Comparison of ENCODE assay signal across 30 mouse cellular contexts in genomic region chr16:92292101-92292500, GRCm38 (mm10). TPM values are rescaled to one million over a fixed set of nuclear protein-coding genes. Genes with fewer than 3 reads are reported as not detected.
A peak's percentile ranks its signal among the peaks of the same experiment; 100 is the strongest.
DNase-seq lines count a peak whose midpoint lies in the region; ATAC-seq and TF ChIP-seq lines count a peak whose summit lies in the region.
"Had no signal": no experiment of that assay in that cellular context is flagged by ENCODE, and none has a peak within 500 bp of the region (broad histone marks: within the 10 kb centered on the region; RNA-seq: fewer than 3 reads in every experiment).

Kcne2 (plus strand) TSS chr16:92292389.

- no peak within 1 kb of the TSS for H3K4me2 ChIP-seq in forebrain, embryonic 15.5 days (replicated peaks)
- H3K4me2 ChIP-seq in forebrain, postnatal 0 days (ENCODE audit: low read depth): no peak within 1 kb of the TSS
- H3K4me2 ChIP-seq in hindbrain, embryonic 16.5 days (ENCODE audit: low read length): no peak within 1 kb of the TSS
- H3K4me2 ChIP-seq in stomach, embryonic 16.5 days (ENCODE audit: low read depth, low read length): no peak within 1 kb of the TSS
- H3K4me2 ChIP-seq: embryonic facial prominence, embryonic 12.5 days; forebrain, embryonic 12.5 days; heart, embryonic 13.5 days; limb, embryonic 15.5 days; midbrain, embryonic 13.5 days had no signal

- ATAC-seq in forebrain, embryonic 15.5 days (replicated peaks): no peak
- no peak for ATAC-seq in forebrain, postnatal 0 days
- ATAC-seq in hindbrain, embryonic 16.5 days: no peak
- peak; percentile 53; the same call in 1 of the 2 replicates for ATAC-seq in stomach, embryonic 16.5 days (ENCODE audit: insufficient read depth, low FRiP score)
- ATAC-seq in erythroid progenitor cell, adult 5-6 weeks (replicated peaks; ENCODE audit: low FRiP score, poor library complexity, severe bottlenecking): no peak
- ATAC-seq in megakaryocyte, adult 5-6 weeks (ENCODE audit: poor library complexity, severe bottlenecking): no peak
- ATAC-seq: CD4-positive, CD25-positive, alpha-beta regulatory T cell, adult 4 months; inflammation-experienced regulatory T-cells, adult 6 months; midbrain, embryonic 13.5 days had no signal

- no peaks in the 10 kb centered on the region for H3K9me3 ChIP-seq in forebrain, embryonic 15.5 days
- H3K9me3 ChIP-seq in forebrain, postnatal 0 days (ENCODE audit: low read length): no peaks in the 10 kb centered on the region
- no peaks in the 10 kb centered on the region for H3K9me3 ChIP-seq in hindbrain, embryonic 16.5 days (ENCODE audit: control insufficient read depth, low read length)
- no peaks in the 10 kb centered on the region for H3K9me3 ChIP-seq in stomach, embryonic 16.5 days (replicated peaks; ENCODE audit: control insufficient read depth, low read length)
- H3K9me3 ChIP-seq: embryonic facial prominence, embryonic 12.5 days; forebrain, embryonic 12.5 days; heart, embryonic 13.5 days; limb, embryonic 15.5 days; midbrain, embryonic 13.5 days had no signal

- peaks cover 3% of the 10 kb centered on the region; the same call in 1 of the 2 replicates for H3K4me1 ChIP-seq in forebrain, embryonic 15.5 days
- no peaks in the 10 kb centered on the region for H3K4me1 ChIP-seq in forebrain, postnatal 0 days (ENCODE audit: insufficient read depth)
- no peaks in the 10 kb centered on the region for H3K4me1 ChIP-seq in hindbrain, embryonic 16.5 days (ENCODE audit: control insufficient read depth, insufficient read depth, low read depth, low read length)
- no peaks in the 10 kb centered on the region for H3K4me1 ChIP-seq in stomach, embryonic 16.5 days (ENCODE audit: control insufficient read depth, insufficient read depth, low read length)
- H3K4me1 ChIP-seq: embryonic facial prominence, embryonic 12.5 days; limb, embryonic 15.5 days had no signal

- H3K9ac ChIP-seq in forebrain, embryonic 15.5 days (replicated peaks): no peak within 1 kb of the TSS
- H3K9ac ChIP-seq in forebrain, postnatal 0 days: no peak within 1 kb of the TSS
- H3K9ac ChIP-seq in hindbrain, embryonic 16.5 days (ENCODE audit: low read depth, low read length): no peak within 1 kb of the TSS
- H3K9ac ChIP-seq in stomach, embryonic 16.5 days (ENCODE audit: low read length): no peak within 1 kb of the TSS
- H3K9ac ChIP-seq: embryonic facial prominence, embryonic 12.5 days; forebrain, embryonic 12.5 days; heart, embryonic 13.5 days; limb, embryonic 15.5 days; liver, embryonic 14.5 days; midbrain, embryonic 13.5 days had no signal

- H3K36me3 ChIP-seq in forebrain, embryonic 15.5 days: no peaks in the 10 kb centered on the region
- no peaks in the 10 kb centered on the region for H3K36me3 ChIP-seq in forebrain, postnatal 0 days (ENCODE audit: insufficient read depth)
- H3K36me3 ChIP-seq in hindbrain, embryonic 16.5 days (ENCODE audit: control insufficient read depth, insufficient read depth, low read length): no peaks in the 10 kb centered on the region
- H3K36me3 ChIP-seq in stomach, embryonic 16.5 days (ENCODE audit: control insufficient read depth, insufficient read depth, low read length): no peaks in the 10 kb centered on the region
- H3K36me3 ChIP-seq: embryonic facial prominence, embryonic 12.5 days; forebrain, embryonic 12.5 days; heart, embryonic 13.5 days; limb, embryonic 15.5 days; midbrain, embryonic 13.5 days had no signal

- no peak for TF ChIP-seq CTCF in forebrain, postnatal 0 days (IDR thresholded peaks at IDR 0.05; ENCODE audit: low read depth)

- 78% methylated on average over 10 of the region's 10 CpGs for WGBS in forebrain, embryonic 15.5 days
- WGBS in forebrain, postnatal 0 days: 78% methylated on average over 10 of the region's 10 CpGs
- WGBS in hindbrain, embryonic 16.5 days: 79% methylated on average over 10 of the region's 10 CpGs
- 42% methylated on average over 10 of the region's 10 CpGs for WGBS in stomach, embryonic 16.5 days

- H3K4me3 ChIP-seq in forebrain, embryonic 15.5 days: no peak within 1 kb of the TSS
- no peak within 1 kb of the TSS for H3K4me3 ChIP-seq in forebrain, postnatal 0 days (ENCODE audit: low read depth, low read length)
- H3K4me3 ChIP-seq in hindbrain, embryonic 16.5 days (ENCODE audit: low read length): no peak within 1 kb of the TSS
- no peak within 1 kb of the TSS for H3K4me3 ChIP-seq in stomach, embryonic 16.5 days (replicated peaks; ENCODE audit: low read length)
- H3K4me3 ChIP-seq: embryonic facial prominence, embryonic 12.5 days; forebrain, embryonic 12.5 days; heart, embryonic 13.5 days; limb, embryonic 15.5 days; midbrain, embryonic 13.5 days had no signal

- no peak for DNase-seq in forebrain, postnatal 0 days
- peak; percentile 35 for DNase-seq in lung, postnatal 10 days
- no peak for DNase-seq in ovary, postnatal 10 days (ENCODE audit: low spot score)
- DNase-seq: cerebellum, adult 11-12 months; cerebellum, postnatal 25 days; gastrocnemius, postnatal 10 days; heart, adult 18-20 months; heart, postnatal 14 days; kidney, adult 18-20 months; layer of hippocampus, adult 9-11 months; left cerebral cortex, postnatal 4 days; right cerebral cortex, postnatal 25 days; thymus, postnatal 25 days had no signal

- no peaks in the 10 kb centered on the region for H3K27me3 ChIP-seq in forebrain, embryonic 15.5 days
- H3K27me3 ChIP-seq in forebrain, postnatal 0 days (ENCODE audit: insufficient read depth, low read length): no peaks in the 10 kb centered on the region
- no peaks in the 10 kb centered on the region; the same call in 1 of the 2 replicates for H3K27me3 ChIP-seq in hindbrain, embryonic 16.5 days (replicated peaks; ENCODE audit: control insufficient read depth, insufficient read depth, low read length)
- no peaks in the 10 kb centered on the region for H3K27me3 ChIP-seq in stomach, embryonic 16.5 days (ENCODE audit: control insufficient read depth, insufficient read depth, low read length)
- H3K27me3 ChIP-seq: embryonic facial prominence, embryonic 12.5 days; heart, embryonic 13.5 days; limb, embryonic 15.5 days had no signal

- no peak within 1 kb of the TSS for H3K27ac ChIP-seq in forebrain, embryonic 15.5 days (replicated peaks)
- no peak within 1 kb of the TSS for H3K27ac ChIP-seq in forebrain, postnatal 0 days (ENCODE audit: low read depth, low read length)
- H3K27ac ChIP-seq in hindbrain, embryonic 16.5 days (ENCODE audit: low read depth, low read length): no peak within 1 kb of the TSS
- H3K27ac ChIP-seq in stomach, embryonic 16.5 days (ENCODE audit: low read length): no peak within 1 kb of the TSS
- H3K27ac ChIP-seq: embryonic facial prominence, embryonic 12.5 days; forebrain, embryonic 12.5 days; heart, embryonic 13.5 days; limb, embryonic 15.5 days; liver, embryonic 14.5 days; midbrain, embryonic 13.5 days had no signal

RNA-seq across cellular contexts. Expression of gene Kcne2, which starts in this region (rescaled TPM):
- 11.5 and 23.2 TPM in 2 replicates for polyA plus RNA-seq in forebrain, embryonic 15.5 days (2015; fragmentation: Nextera tagmentation; extraction: Ambion mirVana)
- total RNA-seq in forebrain, postnatal 0 days (2014; rRNA removed): 1.5 and 3.9 TPM in 2 replicates
- polyA plus RNA-seq in forebrain, postnatal 0 days (2015; fragmentation: Nextera tagmentation; extraction: Ambion mirVana): 7.6 and 10.2 TPM in 2 replicates
- 35.1 and 37.2 TPM in 2 replicates for polyA plus RNA-seq in hindbrain, embryonic 16.5 days (2015; fragmentation: Nextera tagmentation; extraction: Ambion mirVana)
- 5.1 and 6.0 TPM in 2 replicates for polyA plus RNA-seq in stomach, embryonic 16.5 days (2015; fragmentation: Nextera tagmentation; extraction: Ambion mirVana)
- total RNA-seq in erythroid progenitor cell, adult 5-6 weeks (2015; ENCODE audit: low replicate concordance): not detected in 2 replicates
- total RNA-seq in erythroid progenitor cell, adult 5-6 weeks (2017; ENCODE audit: low replicate concordance): not detected in 2 replicates
- total RNA-seq in megakaryocyte, adult 5-6 weeks (2015): not detected in 2 replicates
- not detected in 2 replicates for total RNA-seq in megakaryocyte, adult 5-6 weeks (2017)
- total RNA-seq: adrenal gland, postnatal 4 days; gastrocnemius, postnatal 10 days; heart, adult 18-20 months; heart, postnatal 14 days; left cerebral cortex, postnatal 4 days; monocyte, adult 5-6 weeks had no signal
- polyA plus RNA-seq: CD4-positive, CD25-positive, alpha-beta regulatory T cell, adult 4 months; inflammation-experienced regulatory T-cells, adult 6 months; large intestine, adult 2 months; liver, embryonic 14.5 days; spleen, adult 2 months had no signal
